Mouse (Mus musculus): ENCODE results near the gene Alox5ap. TPM values are rescaled to one million over a fixed set of nuclear protein-coding genes. Genes with fewer than 3 reads are reported as not detected.

Alox5ap gene
- 440 to 1,079 TPM (median 1,051 TPM) in 3 replicates for total RNA-seq (2017)

- ATAC-seq (replicated peaks; ENCODE audit: insufficient number of reproducible peaks, low FRiP score, low TSS enrichment, poor library complexity, severe bottlenecking): no peak
These were observed at the start of gene Alox5ap for GRCm38 (mm10) chr5:149264405-149264804. Gene Alox5ap, plus strand, starts transcription at chr5:149264767.

- no peak for ATAC-seq (replicated peaks; ENCODE audit: insufficient number of reproducible peaks, low FRiP score, low TSS enrichment, poor library complexity, severe bottlenecking)
These were observed 49.0 kb upstream of the Alox5ap start for GRCm38 (mm10) chr5:149215540-149215939.

GRCm38 (mm10) chr5:149217524-149218357, 46.8 kb upstream of the Alox5ap start:
- ATAC-seq (replicated peaks; ENCODE audit: insufficient number of reproducible peaks, low FRiP score, low TSS enrichment, poor library complexity, severe bottlenecking): no peak

DNA sequence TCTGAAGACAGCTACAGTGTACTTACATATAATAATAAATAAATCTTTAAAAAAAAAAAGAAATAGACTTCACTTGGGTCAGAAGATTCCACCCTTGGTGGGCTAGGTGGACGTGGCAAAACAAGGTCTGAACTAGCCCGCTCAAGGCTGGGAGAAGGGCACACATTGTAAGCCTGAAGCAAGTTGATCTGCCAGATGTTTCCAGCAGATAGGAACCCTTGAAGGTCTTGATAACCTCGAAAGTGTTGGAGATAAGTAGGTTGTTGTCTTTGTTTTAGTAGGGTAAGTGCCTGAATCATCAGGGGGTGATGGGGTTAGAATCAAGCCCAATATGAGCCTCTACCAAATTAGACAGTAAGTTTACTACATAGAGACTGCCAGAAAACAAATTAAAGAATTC, 45.1 kb upstream of the Alox5ap start:
- ATAC-seq (replicated peaks; ENCODE audit: insufficient number of reproducible peaks, low FRiP score, low TSS enrichment, poor library complexity, severe bottlenecking): no peak

DNA sequence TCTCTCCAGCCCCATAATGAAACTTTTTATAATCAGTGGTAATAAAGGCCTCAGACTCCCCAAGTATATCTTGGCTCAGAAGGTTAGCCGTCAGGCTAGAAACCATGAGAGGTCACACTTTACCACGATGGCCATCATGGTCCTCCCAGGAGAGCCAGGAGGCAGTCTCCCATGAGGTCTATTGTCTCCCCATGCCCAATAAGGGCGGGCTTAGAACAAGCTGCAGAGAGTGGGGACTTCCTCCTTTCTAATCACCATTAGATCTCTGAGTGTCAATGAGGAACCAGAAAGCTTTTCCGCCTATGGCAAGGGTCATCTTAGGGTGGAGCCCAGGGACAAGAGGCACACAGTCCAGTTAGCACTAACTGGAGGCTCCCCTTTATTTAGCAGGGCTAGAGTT, 43.2 kb upstream of the Alox5ap start:
- ATAC-seq (replicated peaks; ENCODE audit: insufficient number of reproducible peaks, low FRiP score, low TSS enrichment, poor library complexity, severe bottlenecking): peak; percentile 89

- ATAC-seq (replicated peaks; ENCODE audit: insufficient number of reproducible peaks, low FRiP score, low TSS enrichment, poor library complexity, severe bottlenecking): no peak
These were observed 39.9 kb upstream of the Alox5ap start for GRCm38 (mm10) chr5:149224666-149225065.

DNA sequence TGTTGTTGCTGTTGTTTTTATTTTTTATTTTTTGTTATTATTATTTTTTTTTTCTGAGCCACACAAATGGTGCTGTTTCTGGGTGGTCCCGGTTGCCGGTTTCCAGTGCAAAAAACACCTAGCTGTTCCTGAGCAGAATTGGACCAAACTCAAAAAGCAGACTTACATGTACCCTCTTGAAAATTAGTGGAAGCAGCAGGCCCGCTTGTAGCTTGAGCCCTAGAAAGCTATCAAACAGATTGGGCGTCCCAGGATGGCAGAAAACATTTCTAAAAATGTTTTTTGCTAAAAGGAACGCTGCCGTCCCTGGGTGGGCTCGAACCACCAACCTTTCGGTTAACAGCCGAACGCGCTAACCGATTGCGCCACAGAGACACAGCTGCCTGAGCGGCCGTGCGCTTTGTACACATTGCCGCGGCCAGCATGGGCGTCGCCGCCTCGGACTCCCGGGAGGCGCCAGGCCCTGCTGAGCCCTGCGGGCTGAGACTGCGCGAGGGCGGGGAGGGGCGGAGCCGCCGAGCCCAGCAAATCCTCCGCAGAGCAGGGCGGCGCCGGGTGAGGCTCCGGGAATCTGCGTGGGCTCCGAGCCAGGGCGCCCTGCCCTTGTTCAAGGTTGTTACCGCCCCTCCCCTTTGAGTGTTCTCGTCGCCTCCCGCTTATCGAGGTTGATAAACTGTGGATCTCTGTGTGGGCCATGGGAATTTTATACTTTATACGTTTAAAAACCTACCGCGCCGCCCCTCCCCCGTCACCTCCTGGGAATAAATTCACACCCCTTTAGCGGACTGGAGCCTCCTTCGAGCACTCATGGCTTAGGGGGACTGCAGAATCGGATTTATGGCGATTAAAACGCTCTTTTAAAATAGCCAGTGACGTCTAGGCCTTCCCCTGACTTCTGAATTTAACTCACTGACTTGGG, 35.6 kb upstream of the Alox5ap start:
- peak; percentile 91 for ATAC-seq (replicated peaks; ENCODE audit: insufficient number of reproducible peaks, low FRiP score, low TSS enrichment, poor library complexity, severe bottlenecking)

- no peak for ATAC-seq (replicated peaks; ENCODE audit: insufficient number of reproducible peaks, low FRiP score, low TSS enrichment, poor library complexity, severe bottlenecking)
These were observed 34.8 kb upstream of the Alox5ap start for GRCm38 (mm10) chr5:149229619-149230339.

GRCm38 (mm10) chr5:149235002-149235401, 29.6 kb upstream of the Alox5ap start:
- peak; percentile 82 for ATAC-seq (replicated peaks; ENCODE audit: insufficient number of reproducible peaks, low FRiP score, low TSS enrichment, poor library complexity, severe bottlenecking)

GRCm38 (mm10) chr5:149237221-149237950, 27.2 kb upstream of the Alox5ap start:
- ATAC-seq (replicated peaks; ENCODE audit: insufficient number of reproducible peaks, low FRiP score, low TSS enrichment, poor library complexity, severe bottlenecking): no peak

DNA sequence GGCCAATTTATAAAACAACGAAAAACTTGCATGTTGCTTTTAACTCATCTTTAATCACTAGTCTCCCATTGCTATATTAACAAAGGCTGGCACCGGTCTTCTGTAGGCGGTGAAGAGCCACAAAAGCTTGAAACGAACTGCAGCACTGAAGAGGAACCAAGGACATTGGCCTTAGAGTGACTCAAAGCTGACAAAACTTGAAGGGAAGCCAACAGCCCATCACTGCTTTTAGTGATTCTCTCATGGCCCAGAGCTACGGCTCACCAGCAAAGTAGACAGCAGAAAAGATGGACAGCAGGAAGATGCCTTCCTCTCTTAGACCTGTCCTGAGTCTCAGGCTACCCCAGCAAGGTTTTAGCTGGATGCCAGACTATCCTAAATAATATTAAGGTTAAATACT, 22.1 kb upstream of the Alox5ap start:
- no peak for ATAC-seq (replicated peaks; ENCODE audit: insufficient number of reproducible peaks, low FRiP score, low TSS enrichment, poor library complexity, severe bottlenecking)

DNA sequence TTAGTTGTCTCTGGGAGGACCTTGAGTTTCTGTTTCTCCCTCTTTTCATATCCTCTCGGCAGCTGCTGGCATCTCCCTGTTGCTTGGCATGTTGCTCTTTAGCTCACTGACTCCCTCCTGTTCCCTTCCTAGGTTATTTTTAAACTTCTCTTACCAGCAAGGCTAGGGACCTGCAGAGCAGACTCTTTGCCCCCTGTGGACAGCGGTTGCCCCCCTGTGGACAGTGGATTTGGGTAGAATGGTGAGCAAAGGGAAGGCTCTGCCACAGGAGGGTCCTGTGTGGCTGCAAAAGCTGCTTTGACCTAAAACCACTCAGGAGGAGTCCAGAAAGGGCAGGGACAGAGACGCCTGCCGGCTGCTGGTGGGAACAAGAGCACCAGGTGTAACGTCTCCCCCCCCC, 21.5 kb upstream of the Alox5ap start:
- no peak for ATAC-seq (replicated peaks; ENCODE audit: insufficient number of reproducible peaks, low FRiP score, low TSS enrichment, poor library complexity, severe bottlenecking)

- no peak for ATAC-seq (replicated peaks; ENCODE audit: insufficient number of reproducible peaks, low FRiP score, low TSS enrichment, poor library complexity, severe bottlenecking)
These were observed 19.1 kb upstream of the Alox5ap start for GRCm38 (mm10) chr5:149245391-149245964.

DNA sequence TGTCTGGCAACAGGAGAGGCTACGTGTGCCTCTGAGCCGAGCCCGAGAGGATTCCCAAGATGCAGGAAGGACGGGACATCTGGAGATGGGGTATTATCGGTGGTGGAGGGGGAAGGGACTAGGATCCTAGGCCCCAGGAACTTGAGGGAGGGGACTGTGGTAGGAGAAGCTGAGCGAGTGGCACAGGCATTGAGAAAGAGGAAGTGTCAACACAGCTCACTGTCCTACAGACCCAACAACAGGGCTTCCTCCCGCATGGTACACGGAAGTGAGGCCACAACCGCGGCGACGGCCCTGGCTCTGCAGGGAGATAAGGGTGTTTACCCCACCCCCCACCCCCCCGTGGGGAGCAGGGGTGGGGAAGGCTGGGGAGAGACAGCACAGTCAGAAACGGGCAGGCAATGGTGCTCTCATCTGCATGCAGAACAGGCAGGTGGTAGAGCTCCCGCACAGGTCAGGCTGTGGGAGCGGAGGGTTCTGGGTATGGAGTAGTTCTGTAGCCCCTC, 18.5 kb upstream of the Alox5ap start:
- peak; percentile 95 for ATAC-seq (replicated peaks; ENCODE audit: insufficient number of reproducible peaks, low FRiP score, low TSS enrichment, poor library complexity, severe bottlenecking)

DNA sequence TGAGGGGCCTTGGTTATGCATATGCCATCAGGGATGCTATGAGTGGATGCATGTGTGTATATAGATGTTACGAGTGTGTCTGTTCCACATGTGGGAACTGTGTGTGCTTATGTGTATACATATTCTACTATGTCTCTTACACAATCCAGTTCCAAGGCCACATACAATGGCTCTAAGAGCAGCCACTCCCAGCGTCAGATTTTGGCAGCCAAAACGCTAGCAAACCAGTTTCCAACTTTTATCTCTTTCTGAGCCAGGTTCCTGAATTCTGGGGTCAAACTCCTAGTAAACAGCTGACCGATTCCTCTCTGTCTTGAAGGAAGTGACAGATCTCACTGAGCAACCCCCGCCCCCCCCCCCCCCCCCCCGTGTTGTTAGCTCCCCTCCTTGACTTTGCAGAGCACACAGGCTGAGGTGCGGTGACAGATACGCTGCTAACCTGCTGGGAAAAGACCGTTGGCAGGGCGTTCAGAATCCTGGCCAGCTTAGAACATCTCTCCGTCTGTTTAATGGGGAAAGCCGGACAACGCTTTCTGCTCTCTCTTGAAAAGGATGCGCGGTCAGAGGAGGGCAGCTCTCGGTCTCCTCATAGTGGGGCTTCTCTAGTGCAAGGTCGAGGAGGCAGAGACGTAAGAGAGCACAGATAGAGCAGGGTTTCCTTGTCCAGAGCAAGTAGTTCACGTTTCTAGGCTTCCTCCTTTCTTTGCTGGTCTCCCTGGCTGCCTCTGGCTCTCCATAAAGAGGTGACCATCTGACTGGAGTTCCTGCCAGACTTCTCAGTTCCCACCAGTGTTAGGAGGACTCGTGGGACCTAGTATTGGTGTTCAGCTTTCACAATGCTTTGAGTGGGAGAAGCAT, 17.3 kb upstream of the Alox5ap start:
- no peak for ATAC-seq (replicated peaks; ENCODE audit: insufficient number of reproducible peaks, low FRiP score, low TSS enrichment, poor library complexity, severe bottlenecking)

DNA sequence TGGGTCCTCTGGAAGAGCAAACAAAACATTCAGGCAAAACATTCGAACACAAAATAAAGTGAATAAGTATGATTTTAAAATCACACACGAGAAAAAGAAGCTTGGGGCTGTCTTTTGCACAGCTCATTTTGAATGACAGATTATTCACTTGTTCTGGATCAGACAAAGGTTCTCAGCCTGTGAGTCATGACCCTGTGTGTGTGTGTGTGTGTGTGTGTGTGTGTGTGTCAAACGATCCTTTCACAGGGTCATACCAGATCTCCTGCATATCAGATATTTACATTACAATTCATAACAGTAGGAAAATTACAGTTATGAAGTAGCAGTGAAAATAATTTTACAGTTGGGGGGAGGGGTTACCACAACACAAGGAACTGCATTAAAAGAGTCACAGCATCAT, 12.3 kb upstream of the Alox5ap start:
- no peak for ATAC-seq (replicated peaks; ENCODE audit: insufficient number of reproducible peaks, low FRiP score, low TSS enrichment, poor library complexity, severe bottlenecking)

DNA sequence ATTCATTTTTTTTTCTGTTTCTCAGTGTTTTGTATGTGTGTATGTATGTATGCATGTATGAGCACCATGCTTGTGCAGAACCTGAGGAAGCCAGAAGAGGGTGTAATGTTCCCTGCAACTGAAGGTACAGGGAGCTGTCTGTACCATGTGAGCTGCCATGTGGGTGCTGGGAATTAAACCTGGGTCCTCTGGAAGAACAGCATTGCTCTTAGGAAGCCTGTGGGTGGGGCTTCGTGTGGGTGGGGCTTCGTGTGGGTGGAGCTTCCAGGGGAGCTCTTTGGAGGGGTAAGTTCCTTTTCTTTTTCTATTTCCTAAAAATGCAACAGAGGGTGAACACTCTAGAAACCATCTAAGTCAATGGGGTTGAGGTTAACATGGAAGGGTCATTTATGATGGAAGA, 11.1 kb upstream of the Alox5ap start:
- no peak for ATAC-seq (replicated peaks; ENCODE audit: insufficient number of reproducible peaks, low FRiP score, low TSS enrichment, poor library complexity, severe bottlenecking)
